ENCODE assay signal across 9 mouse cellular contexts in genomic region chr6:14585827-14586226, GRCm38 (mm10).
A peak's percentile ranks its signal among the peaks of the same experiment; 100 is the strongest.
DNase-seq lines count a peak whose midpoint lies in the region; ATAC-seq and TF ChIP-seq lines count a peak whose summit lies in the region.
"Had no signal": no experiment of that assay in that cellular context is flagged by ENCODE, and none has a peak within 500 bp of the region (broad histone marks: within the 10 kb centered on the region; RNA-seq: fewer than 3 reads in every experiment).

No protein-coding gene starts in this region.

- H3K27me3 ChIP-seq in hindbrain, embryonic 14.5 days (ENCODE audit: control insufficient read depth, insufficient read depth, low read length), result no peaks in the 10 kb centered on the region
- H3K27me3 ChIP-seq in hindbrain, embryonic 13.5 days, result no peaks in the 10 kb centered on the region
- H3K27me3 ChIP-seq in CH12.LX (replicated peaks), result no peaks in the 10 kb centered on the region
- H3K27me3 ChIP-seq: limb, embryonic 13.5 days had no signal

- H3K4me3 ChIP-seq in hindbrain, embryonic 14.5 days (replicated peaks; ENCODE audit: low read length), result no peak overlapping the region
- H3K4me3 ChIP-seq in hindbrain, embryonic 13.5 days, result no peak overlapping the region
- no peak overlapping the region for H3K4me3 ChIP-seq in CH12.LX (replicated peaks in 1 of 3; ENCODE audit: low read depth in 2 of 3, low read length in 2 of 3, poor library complexity in 1 of 3)
- H3K4me3 ChIP-seq: limb, embryonic 13.5 days had no signal

- peak in 1 of 2 experiments; percentile 54; a peak in 2 of 4 replicates for TF ChIP-seq CTCF in CH12.LX (conservative IDR thresholded peaks at IDR 0.05 in 1 of 2, IDR thresholded peaks at IDR 0.05 in 1 of 2; ENCODE audit: low read depth in 2 of 2, low read length in 2 of 2)

- WGBS in hindbrain, embryonic 14.5 days, result 45% methylated on average over 1 of the region's 1 CpGs
- WGBS in hindbrain, embryonic 13.5 days, result 39% methylated on average over 1 of the region's 1 CpGs

- no peaks in the 10 kb centered on the region for H3K36me3 ChIP-seq in hindbrain, embryonic 14.5 days (replicated peaks; ENCODE audit: control insufficient read depth, insufficient read depth)
- H3K36me3 ChIP-seq in hindbrain, embryonic 13.5 days, result no peaks in the 10 kb centered on the region
- no peaks in the 10 kb centered on the region for H3K36me3 ChIP-seq in CH12.LX (replicated peaks in 1 of 2; ENCODE audit: control insufficient read depth in 1 of 2, insufficient read depth in 1 of 2, low read length in 1 of 2)
- H3K36me3 ChIP-seq: limb, embryonic 13.5 days had no signal

- TF ChIP-seq RAD21 in CH12.LX (IDR thresholded peaks at IDR 0.05; ENCODE audit: low read depth, low read length), result peak; percentile 50

- H3K79me2 ChIP-seq in CH12.LX (replicated peaks; ENCODE audit: control insufficient read depth, extremely low read depth, insufficient read depth, poor library complexity, severe bottlenecking), result no peaks in the 10 kb centered on the region

- dilution Hi-C loops in CH12.LX (cut with MboI; ENCODE audit: extremely low pct_ligation_motif_present, extremely low pct_unique_long_range_greater_than_20kb, low sequenced_read_pairs), result no loop called here

- in situ Hi-C loops in CH12.LX (cut with MboI; ENCODE audit: low pct_ligation_motif_present, low pct_unique_long_range_greater_than_20kb, low sequenced_read_pairs), result no loop called here

- no peaks in the 10 kb centered on the region for H3K9me3 ChIP-seq in hindbrain, embryonic 14.5 days (ENCODE audit: control insufficient read depth, low read length)
- H3K9me3 ChIP-seq in hindbrain, embryonic 13.5 days, result no peaks in the 10 kb centered on the region
- H3K9me3 ChIP-seq in CH12.LX (replicated peaks; ENCODE audit: low read length), result no peaks in the 10 kb centered on the region
- H3K9me3 ChIP-seq: limb, embryonic 13.5 days had no signal

- H3K9ac ChIP-seq in hindbrain, embryonic 14.5 days, result no peak overlapping the region
- H3K9ac ChIP-seq in hindbrain, embryonic 13.5 days, result no peak overlapping the region
- H3K9ac ChIP-seq in CH12.LX (ENCODE audit: insufficient read depth, low read depth), result no peak overlapping the region
- H3K9ac ChIP-seq: limb, embryonic 13.5 days had no signal

- ATAC-seq in hindbrain, embryonic 14.5 days (ENCODE audit: low FRiP score), result no peak
- no peak; the same call in 1 of the 2 replicates for ATAC-seq in hindbrain, embryonic 13.5 days (ENCODE audit: low FRiP score)

- TF ChIP-seq EP300 in CH12.LX (IDR thresholded peaks at IDR 0.05; ENCODE audit: low read length), result no peak

- DNase-seq in hindbrain, embryonic 14.5 days (ENCODE audit: low spot score), result peak; percentile 80
- peak; percentile 43 for DNase-seq in CH12.LX (ENCODE audit: extremely low read depth)
- DNase-seq in adipocyte (ENCODE audit: low spot score), result peak; percentile 68
- DNase-seq in lung, postnatal 36 days, result peak; percentile 36
- DNase-seq in adrenal gland, adult 18-20 months (ENCODE audit: low spot score in 2 of 2), result no peak
- DNase-seq in right cerebral cortex, postnatal 4 days, result no peak
- no peak for DNase-seq in cerebellum, postnatal 36 days

- no peak overlapping the region for H3K27ac ChIP-seq in hindbrain, embryonic 14.5 days
- no peak overlapping the region for H3K27ac ChIP-seq in hindbrain, embryonic 13.5 days
- no peak overlapping the region for H3K27ac ChIP-seq in CH12.LX (ENCODE audit: insufficient read depth, low read depth)
- H3K27ac ChIP-seq: limb, embryonic 13.5 days had no signal

- H3K4me1 ChIP-seq in hindbrain, embryonic 14.5 days (replicated peaks; ENCODE audit: control insufficient read depth, insufficient read depth, low read length), result no peaks in the 10 kb centered on the region
- H3K4me1 ChIP-seq in hindbrain, embryonic 13.5 days (replicated peaks), result no peaks in the 10 kb centered on the region
- peaks cover 0 to 9% of the 10 kb centered on the region in 2 experiments; a peak in 2 of 4 replicates for H3K4me1 ChIP-seq in CH12.LX (ENCODE audit: control insufficient read depth in 1 of 2, insufficient read depth in 2 of 2)
- H3K4me1 ChIP-seq: limb, embryonic 13.5 days had no signal

- H3K4me2 ChIP-seq in hindbrain, embryonic 14.5 days (replicated peaks), result no peak overlapping the region
- H3K4me2 ChIP-seq in hindbrain, embryonic 13.5 days, result no peak overlapping the region
- no peak overlapping the region for H3K4me2 ChIP-seq in CH12.LX (ENCODE audit: insufficient read depth, low read depth, poor library complexity, severe bottlenecking)
- H3K4me2 ChIP-seq: limb, embryonic 13.5 days had no signal

- TF ChIP-seq POLR2A in CH12.LX (IDR thresholded peaks at IDR 0.05; ENCODE audit: low read depth, low read length), result no peak

TF ChIP-seq in CH12.LX, 34 proteins besides CTCF, POLR2A, EP300 and RAD21:
- TF ChIP-seq MEF2A (IDR thresholded peaks at IDR 0.05; ENCODE audit: borderline replicate concordance, low read depth, low read length) (peak; percentile 31; the same call in 1 of the 2 replicates), ZNF384 (IDR thresholded peaks at IDR 0.05; ENCODE audit: low read depth, low read length) (no peak), NRF1 (IDR thresholded peaks at IDR 0.05; ENCODE audit: low read depth, low read length) (no peak), ZC3H11A (IDR thresholded peaks at IDR 0.05; ENCODE audit: low read depth, low read length) (no peak), CHD2 (IDR thresholded peaks at IDR 0.05; ENCODE audit: low read length) (no peak), UBTF (IDR thresholded peaks at IDR 0.05; ENCODE audit: low read depth, low read length) (no peak), JUND (conservative IDR thresholded peaks at IDR 0.05; ENCODE audit: low read depth, low read length) (no peak), USF1 (IDR thresholded peaks at IDR 0.05; ENCODE audit: low read depth, low read length) (no peak), ELF1 (IDR thresholded peaks at IDR 0.05; ENCODE audit: low read depth, low read length) (no peak), SMC3 (IDR thresholded peaks at IDR 0.05; ENCODE audit: low read depth, low read length) (peak; percentile 7; the same call in 1 of the 2 replicates), KAT2A (IDR thresholded peaks at IDR 0.05; ENCODE audit: insufficient replicate concordance, low read length) (no peak), CHD1 (IDR thresholded peaks at IDR 0.05; ENCODE audit: low read depth, low read length) (no peak)

Comparison
In these comparisons a context has a peak if more than half of its experiments do, and no peak if none do; other contexts are left out.
1. DNase-seq: peak in hindbrain, embryonic 14.5 days (single experiment), CH12.LX (single experiment), adipocyte (single experiment) and lung, postnatal 36 days (single experiment); none in adrenal gland, adult 18-20 months (0 of 2), right cerebral cortex, postnatal 4 days (single experiment) and cerebellum, postnatal 36 days (0 of 2).